ENCODE assay signal across 9 mouse cellular contexts in genomic region chr10:100152821-100153220, GRCm38 (mm10).
DNase-seq lines count a peak whose midpoint lies in the region; ATAC-seq and TF ChIP-seq lines count a peak whose summit lies in the region.
"Had no signal": no experiment of that assay in that cellular context is flagged by ENCODE, and none has a peak within 500 bp of the region (broad histone marks: within the 10 kb centered on the region; RNA-seq: fewer than 3 reads in every experiment).

No protein-coding gene starts in this region.

- WGBS in hindbrain, embryonic 11.5 days, result 59% methylated on average over 5 of the region's 5 CpGs
- 62% methylated on average over 5 of the region's 5 CpGs for WGBS in hindbrain, embryonic 10.5 days
- 45% methylated on average over 5 of the region's 5 CpGs for WGBS in forebrain, embryonic 15.5 days
- WGBS in liver, postnatal 0 days (ENCODE audit: insufficient replicate concordance), result 48% methylated on average over 5 of the region's 5 CpGs

- DNase-seq in hindbrain, embryonic 11.5 days (ENCODE audit: low spot score), result peak; percentile 39
- no peak for DNase-seq in hindbrain, embryonic 10.5 days (ENCODE audit: low spot score)
- peak; percentile 31 for DNase-seq in ES-E14 (ENCODE audit: low read depth, low spot score)
- no peak for DNase-seq in liver, postnatal 0 days
- DNase-seq in ovary, postnatal 36 days (ENCODE audit: low spot score), result no peak
- no peak for DNase-seq in layer of hippocampus, adult 9-11 months

- H3K9me3 ChIP-seq in hindbrain, embryonic 11.5 days (ENCODE audit: control insufficient read depth, low read length), result no peaks in the 10 kb centered on the region
- H3K9me3 ChIP-seq in hindbrain, embryonic 10.5 days, result no peaks in the 10 kb centered on the region
- H3K9me3 ChIP-seq in ES-E14 (ENCODE audit: control insufficient read depth, insufficient read depth, low read depth, low read length), result no peaks in the 10 kb centered on the region
- H3K9me3 ChIP-seq in forebrain, embryonic 15.5 days, result no peaks in the 10 kb centered on the region
- H3K9me3 ChIP-seq in liver, postnatal 0 days (ENCODE audit: low read length), result no peaks in the 10 kb centered on the region

- peak; percentile 66 for TF ChIP-seq CTCF in liver, postnatal 0 days (IDR thresholded peaks at IDR 0.05; ENCODE audit: low read depth)

- H3K4me2 ChIP-seq in hindbrain, embryonic 11.5 days (replicated peaks; ENCODE audit: low read depth, low read length), result no peak overlapping the region
- no peak overlapping the region for H3K4me2 ChIP-seq in forebrain, embryonic 15.5 days (replicated peaks)
- H3K4me2 ChIP-seq in liver, postnatal 0 days (ENCODE audit: low read depth, low read length), result no peak overlapping the region

- no peak overlapping the region for H3K9ac ChIP-seq in hindbrain, embryonic 11.5 days (ENCODE audit: low read depth, low read length)
- no peak overlapping the region for H3K9ac ChIP-seq in ES-E14 (ENCODE audit: insufficient read depth, low read depth, low read length, poor library complexity, severe bottlenecking)
- no peak overlapping the region for H3K9ac ChIP-seq in forebrain, embryonic 15.5 days (replicated peaks)
- H3K9ac ChIP-seq in liver, postnatal 0 days (replicated peaks), result no peak overlapping the region

- no peak overlapping the region for H3K27ac ChIP-seq in hindbrain, embryonic 11.5 days (ENCODE audit: low read depth, low read length)
- H3K27ac ChIP-seq in hindbrain, embryonic 10.5 days, result no peak overlapping the region
- H3K27ac ChIP-seq in ES-E14 (ENCODE audit: insufficient read depth, low read depth, low read length, poor library complexity, severe bottlenecking), result no peak overlapping the region
- no peak overlapping the region for H3K27ac ChIP-seq in forebrain, embryonic 15.5 days (replicated peaks)
- H3K27ac ChIP-seq in liver, postnatal 0 days (ENCODE audit: low read depth), result no peak overlapping the region
- H3K27ac ChIP-seq: macrophage had no signal

- H3K27me3 ChIP-seq in hindbrain, embryonic 11.5 days (ENCODE audit: control insufficient read depth, insufficient read depth, low read length), result no peaks in the 10 kb centered on the region
- no peaks in the 10 kb centered on the region for H3K27me3 ChIP-seq in hindbrain, embryonic 10.5 days (ENCODE audit: insufficient read depth, poor library complexity, severe bottlenecking)
- H3K27me3 ChIP-seq in forebrain, embryonic 15.5 days, result no peaks in the 10 kb centered on the region
- no peaks in the 10 kb centered on the region for H3K27me3 ChIP-seq in liver, postnatal 0 days (ENCODE audit: insufficient read depth, low read length)

- H3K4me3 ChIP-seq in hindbrain, embryonic 11.5 days (ENCODE audit: low read depth, low read length), result no peak overlapping the region
- H3K4me3 ChIP-seq in hindbrain, embryonic 10.5 days, result no peak overlapping the region
- no peak overlapping the region for H3K4me3 ChIP-seq in ES-E14 (ENCODE audit: insufficient read depth in 1 of 2, low read depth in 1 of 2, low read length in 2 of 2, poor library complexity in 1 of 2, severe bottlenecking in 1 of 2)
- H3K4me3 ChIP-seq in forebrain, embryonic 15.5 days, result no peak overlapping the region
- H3K4me3 ChIP-seq in liver, postnatal 0 days (ENCODE audit: low read depth, low read length), result no peak overlapping the region

- no peaks in the 10 kb centered on the region for H3K36me3 ChIP-seq in hindbrain, embryonic 11.5 days (ENCODE audit: control insufficient read depth, insufficient read depth, low read length)
- no peaks in the 10 kb centered on the region for H3K36me3 ChIP-seq in hindbrain, embryonic 10.5 days
- no peaks in the 10 kb centered on the region for H3K36me3 ChIP-seq in ES-E14 (ENCODE audit: control insufficient read depth, insufficient read depth, low read length, poor library complexity, severe bottlenecking)
- H3K36me3 ChIP-seq in forebrain, embryonic 15.5 days, result no peaks in the 10 kb centered on the region
- H3K36me3 ChIP-seq in liver, postnatal 0 days (replicated peaks; ENCODE audit: insufficient read depth, low read length), result no peaks in the 10 kb centered on the region

- in situ Hi-C loops in ES-E14 (cut with MboI; ENCODE audit: low sequenced_read_pairs in 2 of 2, unreplicated experiment in 2 of 2), result loop anchor here (25.0 kb wide), 1 partner anchor 516 kb away; no protein-coding TSS in a partner anchor

- H3K4me1 ChIP-seq in hindbrain, embryonic 11.5 days (replicated peaks; ENCODE audit: control insufficient read depth, insufficient read depth, low read length), result no peaks in the 10 kb centered on the region
- H3K4me1 ChIP-seq in hindbrain, embryonic 10.5 days (replicated peaks), result no peaks in the 10 kb centered on the region
- H3K4me1 ChIP-seq in ES-E14 (ENCODE audit: control insufficient read depth in 2 of 2, insufficient read depth in 2 of 2, low read length in 2 of 2, poor library complexity in 1 of 2), result no peaks in the 10 kb centered on the region
- H3K4me1 ChIP-seq in forebrain, embryonic 15.5 days, result no peaks in the 10 kb centered on the region
- no peaks in the 10 kb centered on the region for H3K4me1 ChIP-seq in liver, postnatal 0 days (ENCODE audit: insufficient read depth)

- TF ChIP-seq EP300 in liver, postnatal 0 days (IDR thresholded peaks at IDR 0.05; ENCODE audit: low read depth), result no peak

- peak; percentile 69 for ATAC-seq in hindbrain, embryonic 11.5 days (ENCODE audit: low FRiP score)
- peak; percentile 82; the same call in 1 of the 2 replicates for ATAC-seq in forebrain, embryonic 15.5 days (replicated peaks)
- no peak for ATAC-seq in liver, postnatal 0 days
- ATAC-seq in erythroblast, adult 5-6 weeks (replicated peaks; ENCODE audit: low FRiP score, poor library complexity, severe bottlenecking), result no peak

TF ChIP-seq in ES-E14, 5 proteins besides CTCF, POLR2A, EP300 and RAD21:
- TF ChIP-seq ZC3H11A (IDR thresholded peaks at IDR 0.05; ENCODE audit: borderline replicate concordance, low read depth, low read length) (peak; percentile 56; the same call in 1 of the 2 replicates), MAFK (IDR thresholded peaks at IDR 0.05; ENCODE audit: insufficient read depth, low read depth, low read length) (no peak)

Comparison
In these comparisons a context has a peak if more than half of its experiments do, and no peak if none do; other contexts are left out.
1. DNase-seq: peak in hindbrain, embryonic 11.5 days (single experiment) and ES-E14 (single experiment); none in hindbrain, embryonic 10.5 days (single experiment), liver, postnatal 0 days (single experiment), ovary, postnatal 36 days (single experiment) and layer of hippocampus, adult 9-11 months (single experiment).
2. ATAC-seq: peak in hindbrain, embryonic 11.5 days (single experiment) and forebrain, embryonic 15.5 days (single experiment); none in liver, postnatal 0 days (single experiment) and erythroblast, adult 5-6 weeks (single experiment).